Mouse (Mus musculus): ENCODE data around the gene Pacsin2. TPM values are rescaled to one million over a fixed set of nuclear protein-coding genes. Genes with fewer than 3 reads are reported as not detected.
"Not testable (repeated sequence)": the region's sequence is repeated elsewhere in the genome, so short reads cannot be mapped to it uniquely, and the experiment has no call there.

The Pacsin2 gene
- total RNA-seq, 2 experiments from 2014 or later, result 102 to 310 TPM

GRCm38 (mm10) chr15:83403016-83403415, 61.4 kb downstream of the Pacsin2 start:
- ATAC-seq (replicated peaks; ENCODE audit: low FRiP score, poor library complexity, severe bottlenecking), result no peak

GRCm38 (mm10) chr15:83392722-83393121, 71.7 kb downstream of the Pacsin2 start:
- no peak for ATAC-seq (replicated peaks; ENCODE audit: low FRiP score, poor library complexity, severe bottlenecking)

GRCm38 (mm10) chr15:83387911-83388310, 76.5 kb downstream of the Pacsin2 start:
- ATAC-seq (replicated peaks; ENCODE audit: low FRiP score, poor library complexity, severe bottlenecking), result no peak

- ATAC-seq (replicated peaks; ENCODE audit: low FRiP score, poor library complexity, severe bottlenecking), result no peak
Observed at GRCm38 (mm10) chr15:83383633-83384032, 80.8 kb downstream of the Pacsin2 start.

GRCm38 (mm10) chr15:83383136-83383535, 81.3 kb downstream of the Pacsin2 start:
- ATAC-seq (replicated peaks; ENCODE audit: low FRiP score, poor library complexity, severe bottlenecking), result no peak

GRCm38 (mm10) chr15:83382467-83382866, 81.9 kb downstream of the Pacsin2 start:
- ATAC-seq (replicated peaks; ENCODE audit: low FRiP score, poor library complexity, severe bottlenecking), result no peak

- ATAC-seq (replicated peaks; ENCODE audit: low FRiP score, poor library complexity, severe bottlenecking), result peak; percentile 48
Observed at GRCm38 (mm10) chr15:83377153-83377552, 87.3 kb downstream of the Pacsin2 start.

- peak; percentile 82 for ATAC-seq (replicated peaks; ENCODE audit: low FRiP score, poor library complexity, severe bottlenecking)
Observed at GRCm38 (mm10) chr15:83375136-83375535, 89.3 kb downstream of the Pacsin2 start.

GRCm38 (mm10) chr15:83374076-83374475, 90.3 kb downstream of the Pacsin2 start:
- ATAC-seq (replicated peaks; ENCODE audit: low FRiP score, poor library complexity, severe bottlenecking), result no peak

- ATAC-seq (replicated peaks; ENCODE audit: low FRiP score, poor library complexity, severe bottlenecking), result not testable (repeated sequence)
Observed at GRCm38 (mm10) chr15:83368702-83369101, 95.7 kb downstream of the Pacsin2 start.

GRCm38 (mm10) chr15:83368261-83368660, 96.1 kb downstream of the Pacsin2 start:
- ATAC-seq (replicated peaks; ENCODE audit: low FRiP score, poor library complexity, severe bottlenecking), result no peak

- peak; percentile 90 for ATAC-seq (replicated peaks; ENCODE audit: low FRiP score, poor library complexity, severe bottlenecking)
Observed at GRCm38 (mm10) chr15:83366933-83367552, 97.4 kb downstream of the Pacsin2 start.

GRCm38 (mm10) chr15:83365697-83366096, 98.7 kb downstream of the Pacsin2 start:
- no peak for ATAC-seq (replicated peaks; ENCODE audit: low FRiP score, poor library complexity, severe bottlenecking)

GRCm38 (mm10) chr15:83364194-83364593, 100.2 kb downstream of the Pacsin2 start:
- ATAC-seq (replicated peaks; ENCODE audit: low FRiP score, poor library complexity, severe bottlenecking), result no peak

GRCm38 (mm10) chr15:83362813-83363212, 101.6 kb downstream of the Pacsin2 start:
- ATAC-seq (replicated peaks; ENCODE audit: low FRiP score, poor library complexity, severe bottlenecking), result not testable (repeated sequence)

GRCm38 (mm10) chr15:83360899-83361298, 103.5 kb downstream of the Pacsin2 start:
- not testable (repeated sequence) for ATAC-seq (replicated peaks; ENCODE audit: low FRiP score, poor library complexity, severe bottlenecking)

GRCm38 (mm10) chr15:83360140-83360539, 104.3 kb downstream of the Pacsin2 start:
- ATAC-seq (replicated peaks; ENCODE audit: low FRiP score, poor library complexity, severe bottlenecking), result no peak

- ATAC-seq (replicated peaks; ENCODE audit: low FRiP score, poor library complexity, severe bottlenecking), result no peak
Observed at GRCm38 (mm10) chr15:83358476-83358875, 105.9 kb downstream of the Pacsin2 start.

GRCm38 (mm10) chr15:83351546-83351945, 112.9 kb downstream of the Pacsin2 start:
- ATAC-seq (replicated peaks; ENCODE audit: low FRiP score, poor library complexity, severe bottlenecking), result no peak

- no peak for ATAC-seq (replicated peaks; ENCODE audit: low FRiP score, poor library complexity, severe bottlenecking)
Observed at GRCm38 (mm10) chr15:83350859-83351258, 113.5 kb downstream of the Pacsin2 start.

GRCm38 (mm10) chr15:83349954-83350711, 114.3 kb downstream of the Pacsin2 start, which contains the start of gene Arfgap3:
Arfgap3 (minus strand) TSS chr15:83350247.
- ATAC-seq (replicated peaks; ENCODE audit: low FRiP score, poor library complexity, severe bottlenecking), result peak; percentile 82

Measured in erythroblast, adult 5-6 weeks (primary cell).